Comparison of ENCODE assay signal across 16 mouse cellular contexts in genomic region chr3:121843254-121843653, GRCm38 (mm10).
"Had no signal": no experiment of that assay in that cellular context is flagged by ENCODE, and none has a peak within 500 bp of the region (broad histone marks: within the 10 kb centered on the region; RNA-seq: fewer than 3 reads in every experiment).

No protein-coding gene starts in this region.

- H3K9me3 ChIP-seq: lung, embryonic 15.5 days had no signal

- H3K4me3 ChIP-seq: layer of hippocampus, adult 2 months; lung, embryonic 15.5 days had no signal

- H3K27ac ChIP-seq: kidney, postnatal 0 days; layer of hippocampus, adult 2 months; liver, embryonic 14.5 days; lung, embryonic 15.5 days; stomach, postnatal 0 days had no signal

- H3K4me2 ChIP-seq: lung, embryonic 15.5 days; midbrain, embryonic 11.5 days had no signal

- DNase-seq: kidney, adult 2 months; kidney, postnatal 25 days; layer of hippocampus, adult 9-11 months; lung, adult 18-20 months; lung, postnatal 10 days; lung, postnatal 36 days; midbrain, embryonic 14.5 days; right cerebral cortex, postnatal 4 days; thymus, adult 2 months; thymus, postnatal 14 days had no signal

- H3K9ac ChIP-seq: liver, embryonic 14.5 days; lung, embryonic 15.5 days had no signal

- H3K36me3 ChIP-seq: lung, embryonic 15.5 days had no signal

- H3K27me3 ChIP-seq: lung, embryonic 15.5 days had no signal
